Mouse (Mus musculus) E14TG2a.4 (cell line): ENCODE data around the gene Rnaset2b.
"Not testable (repeated sequence)": the region's sequence is repeated elsewhere in the genome, so short reads cannot be mapped to it uniquely, and the experiment has no call there.

Experiments
- CTCF ChIP-seq: conservative IDR thresholded peaks from 2 replicates; pipeline ENCODE4 v1.5.1; 2014; ENCODE audit warnings: low read length
- NANOG ChIP-seq: IDR thresholded peaks from 2 replicates; pipeline ENCODE4 v1.6.1; 2014; ENCODE audit warnings: borderline replicate concordance, low read length, mixed read lengths

- TF ChIP-seq CTCF, NANOG: not testable (repeated sequence)
Measured at GRCm38 (mm10) chr17:6947984-6948768, 22.3 kb upstream of the Rnaset2b start, which contains the start of gene Rsph3b.
